Mouse (Mus musculus) intestine, embryonic 15.5 days (tissue): ENCODE measurements around the gene Plvap. TPM values are rescaled to one million over a fixed set of nuclear protein-coding genes. Genes with fewer than 3 reads are reported as not detected.

Experiments used
- ATAC-seq: fragments of 200-750 bp; cut with Nextera tagmentation; 2 replicates; pipeline ENCODE4 v1.8.0; 2017; ENCODE audit warnings: moderate TSS enrichment, moderate library complexity
- H3K27ac ChIP-seq: fragments of 300-500 bp; sonication (generic); 2 replicates; pipeline ENCODE4 v1.5.1; 2015; ENCODE audit warnings: mild to moderate bottlenecking, inconsistent platforms
- H3K27me3 ChIP-seq: fragments of 300-500 bp; sonication (generic); replicated peaks from 2 replicates; pipeline ENCODE4 v1.6.1; 2015; ENCODE audit warnings: inconsistent platforms
- H3K36me3 ChIP-seq: fragments of 300-500 bp; sonication (generic); 2 replicates; pipeline ENCODE4 v1.6.1; 2015; ENCODE audit warnings: inconsistent platforms
- H3K4me1 ChIP-seq: fragments of 300-500 bp; sonication (generic); replicated peaks from 2 replicates; pipeline ENCODE4 v1.6.1; 2015; ENCODE audit warnings: inconsistent platforms
- H3K4me2 ChIP-seq: fragments of 300-500 bp; sonication (generic); replicated peaks from 2 replicates; pipeline ENCODE4 v1.6.1; 2015; ENCODE audit warnings: mild to moderate bottlenecking, inconsistent platforms
- H3K4me3 ChIP-seq: fragments of 300-500 bp; sonication (generic); replicated peaks from 2 replicates; pipeline ENCODE4 v1.5.1; 2015; ENCODE audit warnings: inconsistent platforms
- H3K9ac ChIP-seq: fragments of 300-500 bp; sonication (generic); 2 replicates; pipeline ENCODE4 v1.6.1; 2015; ENCODE audit warnings: inconsistent platforms
- H3K9me3 ChIP-seq: fragments of 300-500 bp; sonication (generic); 2 replicates; pipeline ENCODE4 v1.6.1; 2016; ENCODE audit warnings: inconsistent platforms
- WGBS: fragments of 180-500 bp; shearing (Covaris S2); methylation state at CpG from one replicate; pipeline ENCODE4 v1.1.7; 2015; 5-methylcytosine and 5-hydroxymethylcytosine counted together
- polyA plus RNA-seq: library from polyadenylated mRNA; unstranded; fragments of >200 nt; fragmentation: Nextera tagmentation; extraction: Ambion mirVana; gene quantifications from 2 replicates; pipeline ENCODE4 v1.2.1, GENCODE M21; 2015

Gene Plvap
- polyA plus RNA-seq, 1 experiment from 2014 or later = 79.2 TPM

- Histone ChIP-seq H3K9ac (peak overlapping the region; percentile 72), H3K4me1 (peaks cover 12% of the 10 kb centered on the region), H3K27me3 (no peaks in the 10 kb centered on the region), H3K27ac (no peak overlapping the region), H3K4me3 (peak overlapping the region; percentile 66), H3K4me2 (peak overlapping the region; percentile 93), H3K9me3 (no peaks in the 10 kb centered on the region), H3K36me3 (peaks cover 32% of the 10 kb centered on the region)
- 52% methylated on average over 14 of the region's 14 CpGs for WGBS
- no peak for ATAC-seq
Measured at GRCm38 (mm10) chr8:71477196-71477845, 34.2 kb downstream of the Plvap start.

- Histone ChIP-seq H3K4me1 (peaks cover 12% of the 10 kb centered on the region), H3K4me2 (peak overlapping the region; percentile 93), H3K9me3 (no peaks in the 10 kb centered on the region), H3K36me3 (peaks cover 42% of the 10 kb centered on the region), H3K4me3 (peak overlapping the region; percentile 66), H3K27me3 (no peaks in the 10 kb centered on the region), H3K9ac (peak overlapping the region; percentile 72), H3K27ac (peak overlapping the region; percentile 90)
- under 1% methylated on average over 100 of the region's 121 CpGs for WGBS
- peak; percentile 89 for ATAC-seq
Measured at GRCm38 (mm10) chr8:71476099-71476940, 35.2 kb downstream of the Plvap start.

- peak overlapping the region; percentile 90 for H3K27ac ChIP-seq
- peak overlapping the region; percentile 66 for H3K4me3 ChIP-seq
- ATAC-seq = peak; percentile 14
- H3K4me1 ChIP-seq = peaks cover 10% of the 10 kb centered on the region
- H3K9ac ChIP-seq = peak overlapping the region; percentile 72
- no peaks in the 10 kb centered on the region for H3K27me3 ChIP-seq
- WGBS = 30% methylated on average over 4 of the region's 4 CpGs
- H3K4me2 ChIP-seq = peak overlapping the region; percentile 93
- peaks cover 45% of the 10 kb centered on the region for H3K36me3 ChIP-seq
- H3K9me3 ChIP-seq = no peaks in the 10 kb centered on the region
Measured at GRCm38 (mm10) chr8:71475702-71476075, 35.9 kb downstream of the Plvap start.

GRCm38 (mm10) chr8:71474785-71475701 lies 36.5 kb downstream of the Plvap start:
- ATAC-seq = no peak
- Histone ChIP-seq H3K4me1 (peaks cover 13% of the 10 kb centered on the region), H3K9me3 (no peaks in the 10 kb centered on the region), H3K4me3 (no peak overlapping the region), H3K9ac (0 out of 2 replicates have a peak overlapping the region, but pooled peaks have one; percentile 72), H3K27me3 (no peaks in the 10 kb centered on the region), H3K4me2 (peak overlapping the region; percentile 93; the same call in 1 of the 2 replicates), H3K27ac (no peak overlapping the region), H3K36me3 (peaks cover 39% of the 10 kb centered on the region)
- 91% methylated on average over 25 of the region's 25 CpGs for WGBS

GRCm38 (mm10) chr8:71474344-71474743 lies 37.2 kb downstream of the Plvap start:
- 91% methylated on average over 18 of the region's 18 CpGs for WGBS
- no peak for ATAC-seq
- Histone ChIP-seq H3K4me1 (peaks cover 17% of the 10 kb centered on the region), H3K27ac (no peak overlapping the region), H3K27me3 (no peaks in the 10 kb centered on the region), H3K4me3 (no peak overlapping the region), H3K9me3 (no peaks in the 10 kb centered on the region), H3K36me3 (peaks cover 37% of the 10 kb centered on the region), H3K9ac (no peak overlapping the region), H3K4me2 (no peak overlapping the region)

- H3K27me3 ChIP-seq = no peaks in the 10 kb centered on the region
- 85% methylated on average over 8 of the region's 8 CpGs for WGBS
- ATAC-seq = no peak
Measured at GRCm38 (mm10) chr8:71472601-71473386, 38.8 kb downstream of the Plvap start.

GRCm38 (mm10) chr8:71471861-71472260 lies 39.7 kb downstream of the Plvap start:
- Histone ChIP-seq H3K36me3 (peaks cover 37% of the 10 kb centered on the region), H3K27ac (no peak overlapping the region), H3K4me3 (no peak overlapping the region), H3K4me2 (no peak overlapping the region), H3K27me3 (no peaks in the 10 kb centered on the region), H3K9me3 (no peaks in the 10 kb centered on the region), H3K4me1 (peaks cover 12% of the 10 kb centered on the region), H3K9ac (no peak overlapping the region)
- no peak for ATAC-seq
- WGBS = 95% methylated on average over 17 of the region's 17 CpGs

More at GRCm38 (mm10) chr8:71472601-71473386, 38.8 kb downstream of the Plvap start:
- H3K36me3 ChIP-seq = peaks cover 37% of the 10 kb centered on the region
- H3K27ac ChIP-seq = no peak overlapping the region
- H3K4me1 ChIP-seq = peaks cover 17% of the 10 kb centered on the region
- no peaks in the 10 kb centered on the region for H3K9me3 ChIP-seq
- no peak overlapping the region for H3K9ac ChIP-seq
- no peak overlapping the region for H3K4me2 ChIP-seq
- no peak overlapping the region for H3K4me3 ChIP-seq

GRCm38 (mm10) chr8:71470913-71471255 lies 40.7 kb downstream of the Plvap start:
- no peak overlapping the region for H3K9ac ChIP-seq
- H3K27me3 ChIP-seq = no peaks in the 10 kb centered on the region
- WGBS = 78% methylated on average over 5 of the region's 5 CpGs
- H3K4me3 ChIP-seq = no peak overlapping the region
- ATAC-seq = no peak
- no peak overlapping the region; the same call in 1 of the 2 replicates for H3K4me2 ChIP-seq
- peaks cover 13% of the 10 kb centered on the region for H3K4me1 ChIP-seq
- peaks cover 37% of the 10 kb centered on the region for H3K36me3 ChIP-seq
- H3K27ac ChIP-seq = no peak overlapping the region
- no peaks in the 10 kb centered on the region for H3K9me3 ChIP-seq

GRCm38 (mm10) chr8:71470146-71470912 lies 41.2 kb downstream of the Plvap start:
- Histone ChIP-seq H3K9ac (peak overlapping the region; percentile 65), H3K4me3 (peak overlapping the region; percentile 69), H3K4me1 (peaks cover 19% of the 10 kb centered on the region), H3K27me3 (no peaks in the 10 kb centered on the region), H3K4me2 (peak overlapping the region; percentile 80), H3K9me3 (no peaks in the 10 kb centered on the region), H3K36me3 (peaks cover 36% of the 10 kb centered on the region), H3K27ac (no peak overlapping the region)
- ATAC-seq = no peak
- WGBS = 90% methylated on average over 3 of the region's 3 CpGs

- Histone ChIP-seq H3K4me2 (peak overlapping the region; percentile 80), H3K4me3 (peak overlapping the region; percentile 69), H3K9me3 (no peaks in the 10 kb centered on the region), H3K9ac (peak overlapping the region; percentile 65), H3K36me3 (peaks cover 27% of the 10 kb centered on the region), H3K27ac (no peak overlapping the region), H3K4me1 (peaks cover 20% of the 10 kb centered on the region), H3K27me3 (no peaks in the 10 kb centered on the region)
- WGBS = under 1% methylated on average over 23 of the region's 24 CpGs
- ATAC-seq = peak; percentile 20
Measured at GRCm38 (mm10) chr8:71469411-71469810, 42.1 kb downstream of the Plvap start.

GRCm38 (mm10) chr8:71468916-71469315 lies 42.6 kb downstream of the Plvap start, which contains the start of gene Dda1:
Dda1 (plus strand) TSS chr8:71469199.
- H3K27ac ChIP-seq = no peak within 1 kb of the TSS
- peak; percentile 90 for ATAC-seq

More at GRCm38 (mm10) chr8:71468916-71469315, 42.6 kb downstream of the Plvap start, which contains the start of gene Dda1:
- peak within 1 kb of the TSS; percentile 80 for H3K4me2 ChIP-seq
- no peaks in the 10 kb centered on the region for H3K9me3 ChIP-seq
- H3K9ac ChIP-seq = peak within 1 kb of the TSS; percentile 65
- WGBS = under 1% methylated on average over 42 of the region's 52 CpGs
- H3K4me3 ChIP-seq = peak within 1 kb of the TSS; percentile 69
- peaks cover 22% of the 10 kb centered on the region for H3K36me3 ChIP-seq
- no peaks in the 10 kb centered on the region for H3K27me3 ChIP-seq
- peaks cover 23% of the 10 kb centered on the region for H3K4me1 ChIP-seq
